Mouse (Mus musculus): Measurements from ENCODE around the gene Tbx1.

Gene Tbx1

DNA sequence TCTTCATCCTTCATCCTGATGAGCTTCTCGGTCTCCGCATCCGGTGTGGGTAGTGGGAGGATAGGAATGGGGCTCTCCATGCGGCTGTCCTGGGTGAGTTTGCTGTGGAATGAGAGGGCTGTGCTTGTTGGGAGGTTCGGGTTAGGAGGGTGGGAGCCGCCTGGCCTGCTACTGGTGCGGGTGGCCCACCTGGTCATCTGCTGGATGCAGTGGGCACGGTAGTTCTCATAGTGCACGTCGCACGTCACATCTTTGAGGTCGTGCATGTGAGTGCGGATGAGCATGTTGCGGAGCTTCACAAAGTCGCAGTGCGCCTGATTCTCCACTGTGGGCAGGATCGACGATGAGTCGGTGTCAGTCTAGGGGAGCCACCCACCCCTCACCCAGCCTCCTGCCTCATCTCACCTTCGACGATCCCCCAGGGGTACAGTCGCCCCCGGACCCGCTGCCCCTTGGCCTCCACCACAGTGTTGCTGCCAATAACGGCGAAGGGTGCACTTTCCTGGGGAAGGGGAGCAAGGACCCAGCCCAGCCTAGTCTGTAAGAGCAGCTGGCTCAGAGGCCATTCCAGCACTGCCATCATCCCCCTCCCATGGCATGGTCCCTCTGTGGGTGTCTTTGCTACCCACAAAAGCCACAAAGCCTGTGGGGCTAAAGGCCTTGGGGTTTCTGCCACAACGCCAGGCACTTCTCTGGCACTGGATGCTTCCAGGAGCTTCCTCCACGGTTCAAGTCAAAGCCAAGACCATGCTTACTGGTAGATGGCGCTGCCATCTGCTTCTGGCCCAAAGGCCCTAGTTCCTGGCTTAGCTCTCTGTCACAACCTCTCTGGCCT, 32.7 kb upstream of the Tbx1 start:
- no peak for DNase-seq (ENCODE audit: low read depth, low spot score)

DNA sequence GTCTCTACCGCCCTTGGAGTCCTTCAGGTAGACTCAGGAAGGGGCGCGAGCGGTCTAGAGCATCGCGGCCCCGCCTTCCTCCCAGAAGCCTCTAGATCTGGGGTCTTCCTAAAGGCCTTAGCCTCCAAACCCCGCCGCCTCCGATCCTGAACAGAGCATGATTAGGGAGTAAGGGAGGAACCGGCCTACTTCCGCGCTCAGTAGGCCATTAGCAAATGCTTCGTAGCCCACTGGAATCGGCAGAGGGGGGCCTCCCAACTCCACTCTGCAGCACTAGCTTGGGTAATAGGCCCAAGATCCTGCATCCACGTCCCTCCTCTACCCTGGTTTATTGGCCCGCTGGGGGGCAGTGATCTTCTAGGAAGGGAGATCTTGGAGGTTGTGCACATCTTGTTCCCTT, 31.5 kb upstream of the Tbx1 start, which contains the start of gene Gp1bb:
TSS of gene Gp1bb (minus strand) at position 385 of the 400 bp plus-strand sequence.
- DNase-seq (ENCODE audit: low read depth, low spot score), result no peak

DNA sequence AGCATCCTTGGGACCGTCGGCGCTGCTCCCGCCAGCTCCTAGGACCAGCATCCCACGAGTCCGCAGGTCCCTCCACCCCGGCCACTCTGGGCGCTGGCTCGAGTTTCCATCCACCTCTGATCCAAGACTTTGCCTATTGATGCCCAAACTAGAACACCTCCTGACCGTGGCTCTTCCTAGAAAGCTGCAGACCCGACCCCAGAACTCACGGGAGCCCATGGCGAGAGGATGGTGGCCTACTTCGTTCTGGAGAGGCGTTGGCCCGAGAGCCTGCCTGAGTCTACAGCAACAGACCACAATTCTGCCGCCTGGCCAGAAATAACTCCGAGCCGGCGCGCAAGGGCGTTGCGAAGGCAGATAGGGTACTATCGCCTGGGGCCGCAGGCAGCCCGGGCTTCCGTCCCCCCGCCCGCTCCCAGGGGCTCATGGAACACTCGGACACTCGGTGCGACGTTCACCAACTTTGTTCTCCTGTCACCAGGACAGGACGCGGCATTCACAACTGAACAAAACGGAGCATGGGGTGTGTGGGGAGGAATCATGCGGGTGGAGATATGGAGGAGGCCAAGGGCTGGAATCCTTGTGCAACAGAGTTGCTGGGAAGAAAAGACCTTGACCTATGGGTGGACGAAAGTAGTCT, 31.0 kb upstream of the Tbx1 start:
- no peak for DNase-seq (ENCODE audit: low read depth, low spot score)

DNA sequence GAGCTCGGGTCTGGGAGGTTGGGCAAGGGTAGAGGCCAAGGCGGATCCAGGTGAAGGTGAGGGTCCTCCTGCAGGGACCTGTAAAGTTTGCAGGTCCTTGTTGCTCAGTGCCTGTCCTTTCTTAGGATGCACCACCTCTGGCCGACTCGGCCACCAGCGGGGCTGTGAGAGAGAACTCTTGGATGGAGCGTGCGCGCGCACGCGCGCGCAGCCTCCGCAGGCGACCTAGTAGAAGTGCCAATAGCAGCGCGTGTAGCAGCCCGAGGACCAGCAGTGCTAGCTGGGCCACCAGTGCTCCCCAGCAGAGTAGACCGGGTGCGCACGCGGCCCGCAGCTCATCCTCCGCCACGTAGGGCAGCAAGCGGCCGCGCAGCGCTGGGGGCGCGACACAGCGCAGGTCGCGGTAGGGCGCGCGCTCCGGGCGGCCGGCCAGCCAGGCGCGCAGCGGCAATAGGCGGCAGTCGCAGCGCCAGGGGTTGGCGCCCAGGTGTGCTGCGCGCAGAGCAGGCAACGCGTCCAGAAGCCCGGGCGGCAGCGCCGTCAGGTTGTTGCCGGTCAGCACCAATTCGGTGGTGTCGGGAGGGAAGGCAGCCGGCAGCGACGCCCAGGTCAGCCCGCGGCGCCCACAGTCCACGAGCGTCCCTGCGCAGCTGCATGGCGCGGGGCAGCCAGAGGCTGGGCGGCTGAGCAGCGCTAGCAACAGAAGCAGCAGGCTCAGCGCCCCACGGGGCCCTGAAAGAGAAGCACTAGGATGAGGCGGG, 30.3 kb upstream of the Tbx1 start:
- DNase-seq (ENCODE audit: low read depth, low spot score), result no peak

DNA sequence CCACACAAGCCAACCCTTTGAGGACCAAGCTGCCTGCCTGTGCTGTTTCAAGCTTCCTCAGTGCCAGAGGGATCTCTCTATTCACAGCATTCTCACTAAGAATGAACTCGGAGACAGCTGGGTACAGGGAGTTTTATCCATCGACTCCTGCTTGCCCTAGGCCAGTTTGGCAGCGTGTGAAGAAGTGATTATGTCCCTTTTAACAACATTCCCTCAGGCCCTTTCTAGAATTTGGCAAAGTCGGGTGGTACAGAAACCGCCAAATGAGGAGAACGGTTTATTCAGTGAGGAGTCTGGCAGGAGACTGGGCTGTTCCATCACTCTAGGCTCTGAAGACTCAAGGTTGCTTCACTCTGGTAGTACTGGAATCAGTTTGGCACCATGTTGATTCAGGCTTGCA, 29.7 kb upstream of the Tbx1 start:
- DNase-seq (ENCODE audit: low read depth, low spot score), result no peak

DNA sequence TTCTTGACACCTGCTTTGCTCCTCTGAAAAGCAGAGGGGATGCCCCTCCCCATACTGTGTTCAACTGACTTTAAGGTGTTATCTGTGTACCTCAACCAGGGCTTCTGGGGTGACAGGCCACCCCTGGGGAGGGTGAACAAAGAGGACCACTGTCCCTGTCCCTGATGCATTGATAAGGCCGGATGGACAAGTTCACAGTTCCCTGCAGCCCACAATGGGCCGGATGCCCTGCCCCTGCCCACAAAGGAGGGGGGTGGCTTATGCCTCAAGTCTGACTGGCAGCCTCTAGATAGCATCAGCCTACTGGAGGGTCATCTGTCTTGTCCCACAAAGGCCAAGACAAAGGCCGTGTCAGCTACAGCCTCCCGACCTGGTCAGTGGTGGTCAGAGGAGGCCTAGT, 28.6 kb upstream of the Tbx1 start:
- no peak for DNase-seq (ENCODE audit: low read depth, low spot score)

DNA sequence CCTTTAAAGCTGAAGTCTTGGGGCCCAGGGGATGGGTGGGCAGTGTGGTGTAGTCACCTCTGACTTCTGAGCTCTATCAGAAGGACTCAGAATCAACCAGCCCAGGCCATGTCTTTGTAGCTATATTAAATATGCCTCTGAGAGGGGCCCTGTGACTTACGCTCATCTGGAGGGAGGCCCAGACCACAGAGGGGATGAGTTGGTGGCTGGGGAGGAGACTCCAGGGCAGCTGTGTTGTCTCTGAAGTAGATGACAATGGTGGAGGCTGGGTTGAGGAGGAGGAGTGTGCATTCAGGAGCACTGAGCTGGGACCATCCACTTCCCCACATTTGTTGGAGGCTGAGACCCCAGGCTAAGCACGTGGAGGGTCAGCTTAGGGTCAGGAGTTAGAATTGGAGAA, 27.8 kb upstream of the Tbx1 start:
- no peak for DNase-seq (ENCODE audit: low read depth, low spot score)

DNA sequence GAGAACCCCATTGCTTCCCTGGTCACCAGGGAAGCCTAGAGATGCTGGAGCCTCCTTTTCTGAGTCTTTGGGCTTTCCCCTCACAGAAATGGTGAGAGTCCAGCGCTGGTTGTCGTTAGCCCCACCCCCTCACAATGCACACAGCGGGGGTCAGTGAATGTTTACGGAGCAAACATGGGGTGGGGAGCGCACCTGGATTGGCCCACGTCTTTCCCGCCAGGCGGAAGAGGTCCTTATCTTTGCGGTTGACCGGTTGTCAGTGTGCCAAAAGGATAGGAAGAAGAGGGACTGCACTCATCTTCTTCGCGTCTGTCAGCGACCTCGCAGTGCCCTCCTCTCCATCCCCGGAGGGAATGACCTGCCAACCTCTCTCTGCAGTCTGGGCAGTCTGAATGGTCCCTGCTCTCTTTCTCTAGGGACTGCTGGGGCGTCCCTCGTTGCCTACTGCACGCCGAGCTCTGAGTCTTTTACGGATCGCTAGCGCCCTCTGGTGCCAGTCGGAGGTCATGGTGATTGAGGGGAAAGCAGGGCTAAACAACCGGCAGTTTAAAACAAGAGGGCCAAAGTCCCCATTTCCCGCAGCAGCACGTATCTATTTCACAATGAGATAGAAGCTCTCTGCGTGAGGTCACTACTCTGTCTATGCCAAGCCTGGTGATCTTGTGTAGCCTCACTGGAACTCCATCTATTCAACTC, 27.0 kb upstream of the Tbx1 start:
- DNase-seq (ENCODE audit: low read depth, low spot score), result peak; percentile 83

DNA sequence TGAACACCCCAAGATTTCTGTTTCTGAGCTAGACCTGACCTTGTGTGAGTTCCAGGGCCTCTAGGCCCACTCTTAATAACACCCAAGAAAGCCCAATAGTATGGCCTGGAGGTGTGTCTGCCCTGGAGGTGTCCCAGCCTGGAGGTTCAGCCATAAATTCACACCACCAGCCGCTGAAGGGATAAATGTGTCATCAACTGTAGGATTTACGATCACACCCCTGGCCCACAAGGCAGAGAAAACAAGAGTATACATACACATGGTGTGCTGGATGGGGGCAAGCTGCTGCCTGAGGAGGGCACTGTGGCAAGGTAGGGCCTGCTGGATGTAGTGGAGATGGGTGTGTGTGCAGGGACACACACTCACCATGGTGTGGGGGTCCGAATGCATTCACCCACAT, 22.8 kb upstream of the Tbx1 start:
- no peak for DNase-seq (ENCODE audit: low read depth, low spot score)

DNA sequence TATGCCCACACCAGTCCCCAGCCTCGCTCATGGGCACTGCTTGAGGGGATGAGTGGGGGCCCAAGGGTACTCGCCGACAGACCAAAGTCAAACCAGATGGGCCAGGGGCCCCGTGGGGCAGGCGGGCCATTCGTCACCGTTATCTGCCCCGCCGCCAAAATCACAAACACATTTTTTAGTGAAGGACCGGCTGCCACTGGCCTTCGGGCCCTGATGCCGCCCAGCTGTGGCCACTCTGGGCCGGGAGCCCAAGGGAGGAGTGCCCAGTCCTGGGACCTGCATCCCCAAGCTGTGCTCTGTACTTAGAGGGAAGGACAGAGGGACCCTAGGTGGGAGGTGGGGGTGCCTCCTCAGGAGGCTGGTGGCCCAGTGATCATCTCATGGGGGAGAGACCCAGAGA, 21.3 kb upstream of the Tbx1 start:
- no peak for DNase-seq (ENCODE audit: low read depth, low spot score)

DNA sequence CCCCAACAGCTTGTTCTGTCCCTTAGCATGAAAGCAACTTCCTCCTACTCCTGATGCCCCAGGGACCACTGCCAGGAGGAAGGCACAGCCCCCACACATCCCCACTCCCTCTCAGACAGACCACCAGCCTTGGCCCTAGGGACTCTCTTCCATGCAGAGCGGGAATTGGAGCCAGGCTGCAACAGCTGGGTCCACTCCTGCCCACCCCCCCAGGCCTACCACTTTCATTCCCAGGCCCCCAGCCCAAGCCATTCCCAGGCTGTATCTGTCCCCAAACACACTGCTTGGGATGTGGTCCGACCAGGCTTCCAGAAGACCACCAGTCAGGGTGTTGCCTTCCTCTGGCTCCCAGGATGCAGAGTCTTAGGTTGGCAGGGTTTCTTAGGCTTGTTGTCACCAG, 18.6 kb upstream of the Tbx1 start:
- DNase-seq (ENCODE audit: low read depth, low spot score), result no peak

DNA sequence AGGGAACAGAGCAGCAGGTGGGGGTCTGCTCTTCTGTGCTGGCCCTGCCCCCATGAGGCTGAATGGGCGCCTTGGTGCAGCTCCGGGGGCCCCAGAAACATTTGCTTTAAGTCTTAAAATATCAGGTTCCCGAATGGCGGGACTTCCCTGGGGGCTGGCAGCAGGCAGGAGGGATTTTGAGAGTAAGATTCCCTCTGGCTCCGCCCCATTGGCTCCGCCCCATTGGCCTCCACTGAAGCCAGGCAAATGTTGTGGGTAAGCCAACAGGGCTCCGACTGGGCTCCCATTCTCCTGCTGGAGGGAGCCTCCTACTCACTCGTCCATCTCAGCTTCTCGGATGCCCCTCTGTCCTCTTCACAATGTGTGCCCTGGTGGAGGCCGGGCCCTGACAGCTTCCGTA, 17.8 kb upstream of the Tbx1 start:
- no peak for DNase-seq (ENCODE audit: low read depth, low spot score)

DNA sequence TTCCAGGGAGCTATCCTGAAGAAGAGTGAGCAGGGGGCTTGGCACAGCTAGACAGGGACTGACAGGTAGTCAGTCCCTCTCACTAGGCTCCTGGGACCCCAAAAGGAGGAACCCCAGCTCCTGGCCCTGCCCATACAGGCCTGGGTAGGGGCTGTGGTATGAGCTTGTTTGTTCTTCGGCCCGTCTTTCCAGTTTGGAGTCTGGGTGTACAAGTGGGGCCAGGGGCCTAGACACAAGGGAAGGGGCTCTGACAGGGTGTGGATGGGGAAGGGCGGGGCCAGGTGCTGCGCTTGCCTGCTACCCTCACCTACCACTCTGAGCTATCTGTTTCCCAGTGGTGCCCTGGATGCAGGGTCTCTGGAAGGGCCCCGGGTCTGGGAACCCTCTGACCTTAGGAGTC, 15.2 kb upstream of the Tbx1 start:
- no peak for DNase-seq (ENCODE audit: low read depth, low spot score)

DNA sequence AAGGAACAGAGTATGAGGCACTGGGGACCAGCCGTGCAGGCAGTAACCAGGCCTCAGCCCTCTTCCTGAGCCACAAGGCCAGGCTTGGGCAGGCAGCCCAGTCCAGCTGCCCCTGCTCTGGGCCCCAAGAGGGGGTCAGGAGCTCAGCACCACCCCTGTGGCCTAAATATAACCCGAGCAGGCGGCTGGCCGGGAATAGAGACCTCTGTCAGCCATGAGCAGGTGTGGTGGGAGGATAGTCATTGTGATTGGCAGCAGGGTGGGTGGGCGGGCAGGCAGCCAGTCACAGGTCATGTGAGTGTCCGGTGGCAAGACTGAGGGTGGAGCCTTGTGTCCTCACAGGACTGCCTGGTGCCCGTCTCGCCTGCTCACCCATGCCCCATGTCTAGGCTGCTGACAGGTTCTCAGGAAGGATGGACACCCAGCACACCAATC, 13.8 kb upstream of the Tbx1 start:
- DNase-seq (ENCODE audit: low read depth, low spot score), result no peak

DNA sequence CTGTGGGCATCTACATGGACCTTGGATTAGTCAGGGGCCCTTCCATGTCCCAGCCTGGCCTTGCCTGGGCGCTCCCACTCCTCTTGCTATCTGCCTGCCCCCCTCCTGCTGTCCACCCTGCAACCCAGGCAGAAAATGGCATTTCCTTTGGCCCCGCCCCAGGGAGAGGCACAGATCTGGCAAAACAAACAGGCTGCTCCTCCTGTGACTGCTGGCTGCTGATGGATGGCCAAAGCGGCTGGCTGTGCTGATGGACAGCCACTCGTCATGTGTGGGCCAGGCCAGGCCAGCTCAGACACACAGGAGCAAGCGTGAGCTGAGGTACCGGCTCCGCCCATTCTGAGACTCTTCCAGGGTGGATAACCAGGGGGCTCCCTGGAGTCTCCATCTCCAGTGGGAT, 11.0 kb upstream of the Tbx1 start:
- DNase-seq (ENCODE audit: low read depth, low spot score), result no peak

DNA sequence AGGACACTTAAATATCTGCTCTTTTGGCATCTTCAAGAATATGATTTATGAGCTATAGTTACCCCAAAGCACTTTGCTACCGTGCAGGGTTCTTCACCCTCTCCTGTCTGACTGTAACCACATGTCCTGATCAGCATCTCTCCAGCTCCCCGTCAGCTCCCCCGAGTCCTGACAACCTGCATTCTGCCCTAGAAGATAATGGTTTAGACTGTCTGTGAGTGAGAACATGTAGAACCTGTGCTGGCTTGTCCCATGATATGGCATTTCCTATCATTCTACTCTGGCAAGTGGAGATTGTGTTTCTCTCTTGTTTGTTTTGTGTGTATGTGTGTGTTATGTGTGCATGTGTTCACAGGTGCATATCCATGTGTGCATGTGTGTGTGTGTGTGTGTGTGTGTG, 7.5 kb upstream of the Tbx1 start:
- DNase-seq (ENCODE audit: low read depth, low spot score), result no peak

DNA sequence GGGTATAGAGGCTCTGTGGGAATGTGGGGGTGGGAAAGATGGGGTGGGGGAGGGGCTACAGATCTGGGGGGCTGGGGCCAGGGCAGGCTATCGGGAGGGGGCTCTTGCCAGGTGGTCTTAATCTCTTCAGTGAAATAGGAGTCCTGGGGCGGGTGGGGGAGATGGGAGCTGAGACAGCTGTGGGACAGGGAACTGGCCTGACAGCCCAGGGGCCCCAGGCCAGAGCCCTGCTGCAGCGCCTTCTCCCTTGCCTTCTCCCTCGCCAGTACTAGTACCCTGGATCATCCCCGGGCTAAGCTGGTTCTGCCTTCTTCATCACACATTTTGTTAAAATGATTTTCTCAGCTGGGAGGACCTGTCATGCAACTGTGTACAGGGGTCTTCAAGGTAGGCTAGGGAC, 5.8 kb upstream of the Tbx1 start:
- no peak for DNase-seq (ENCODE audit: low read depth, low spot score)

DNA sequence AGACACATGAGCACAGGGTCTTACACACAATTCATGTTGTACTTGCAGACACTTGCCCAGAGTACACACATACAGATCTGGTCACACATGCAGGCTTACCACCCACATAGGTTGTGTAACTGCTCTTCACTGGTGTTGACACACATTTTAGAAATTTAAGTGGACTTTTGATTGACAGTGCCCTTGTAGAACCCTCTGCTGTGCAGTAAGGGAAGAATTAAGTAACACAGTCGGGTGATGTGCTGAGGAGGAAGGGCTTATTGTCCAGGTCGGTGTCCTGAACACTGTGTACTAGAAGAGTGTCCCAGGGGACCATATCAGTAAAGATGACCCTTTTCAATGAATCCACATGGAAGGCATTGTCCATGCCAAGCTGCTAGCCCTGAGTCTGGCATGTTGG, 3.5 kb upstream of the Tbx1 start:
- no peak for DNase-seq (ENCODE audit: low read depth, low spot score)

DNA sequence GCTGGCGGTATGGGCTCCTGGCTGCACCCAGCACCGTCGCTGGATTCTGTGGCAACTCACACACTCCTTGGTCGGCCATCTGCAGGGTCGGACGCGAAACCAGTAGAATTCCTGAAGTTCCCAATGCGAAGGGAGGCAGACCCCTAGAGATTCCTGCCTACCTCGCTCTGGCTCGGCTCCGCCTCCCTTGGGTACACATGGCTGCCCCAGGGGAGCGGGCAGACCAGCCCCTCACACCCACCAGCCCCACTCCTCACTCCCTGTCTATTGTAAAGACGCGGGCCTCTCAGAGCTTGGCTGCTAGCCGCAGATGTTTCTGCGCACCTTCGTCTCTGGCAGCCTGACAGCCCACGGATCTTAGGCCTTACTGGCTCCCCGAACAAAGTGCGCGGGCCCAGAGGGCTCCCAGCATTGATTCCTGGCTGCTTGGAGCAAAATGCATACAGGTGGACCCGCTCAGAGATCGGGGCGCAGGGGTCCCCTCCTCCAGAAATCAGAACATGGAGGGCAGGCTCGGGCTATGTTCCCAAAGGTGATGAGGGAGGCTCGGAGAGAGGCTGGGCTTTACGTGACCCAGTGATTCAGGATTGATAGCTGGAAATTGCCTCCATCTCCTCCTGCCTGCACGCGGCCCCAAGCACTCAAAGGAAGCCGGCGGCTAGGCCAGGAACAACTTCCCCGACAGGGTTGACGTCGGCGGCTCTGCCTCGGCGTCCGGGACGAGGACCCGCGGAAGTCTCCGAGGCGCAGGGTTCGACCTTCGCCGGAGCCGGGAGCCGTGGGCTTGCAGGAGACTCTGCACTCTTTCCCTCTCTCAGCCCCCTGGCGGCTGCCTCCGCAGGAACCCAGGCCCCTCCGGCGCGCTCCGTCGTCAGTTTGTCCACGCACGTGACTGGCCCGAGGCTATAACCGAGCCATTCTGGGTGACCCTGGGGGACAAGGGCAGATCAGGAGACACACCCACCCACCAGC, 862 bp upstream of the Tbx1 start:
- DNase-seq (ENCODE audit: low read depth, low spot score), result no peak

DNA sequence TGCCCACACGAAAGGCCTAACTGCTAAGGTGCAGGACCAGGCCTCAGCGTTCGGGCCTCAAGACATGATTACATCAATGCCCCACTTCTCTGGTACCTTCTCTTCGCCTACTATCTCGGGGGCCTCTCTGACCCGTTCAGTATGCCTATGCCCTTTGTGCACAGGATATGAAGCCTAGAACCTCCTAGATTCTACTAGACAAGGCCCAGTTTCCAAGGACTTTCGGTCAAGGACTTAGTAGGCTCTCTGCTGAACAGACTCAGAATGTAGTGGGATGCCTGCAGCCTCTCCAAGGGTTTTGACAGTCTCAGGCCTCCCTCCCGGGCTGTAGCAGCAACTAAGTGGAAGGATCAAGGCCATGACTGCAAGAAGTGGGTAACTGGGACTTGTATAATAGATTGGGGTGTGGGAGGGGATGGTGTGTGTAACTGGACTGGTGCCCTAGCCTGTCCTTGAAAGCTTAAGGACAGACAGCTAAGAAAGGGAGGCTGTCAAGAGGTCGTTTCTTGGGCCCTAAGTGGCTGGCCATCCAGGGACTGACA, 1.3 kb downstream of the Tbx1 start:
- DNase-seq (ENCODE audit: low read depth, low spot score), result no peak

DNA sequence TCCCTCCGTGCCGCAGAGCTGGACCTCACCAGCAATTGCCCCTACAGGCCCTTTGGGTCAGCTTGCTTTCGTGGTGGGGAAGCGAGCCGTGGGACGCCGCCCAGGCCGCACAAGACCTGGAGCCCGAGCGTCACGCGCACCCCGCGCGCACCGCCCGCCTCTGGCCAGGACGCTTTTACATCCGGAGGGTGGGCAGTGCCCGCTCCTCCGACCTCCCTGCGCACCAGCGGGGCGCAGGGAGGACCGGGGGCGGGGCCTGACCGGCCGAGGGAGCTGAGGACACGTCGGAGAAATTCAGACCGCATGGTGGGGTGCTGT, 1.8 kb downstream of the Tbx1 start:
- DNase-seq (ENCODE audit: low read depth, low spot score), result no peak
